Mouse (Mus musculus) cerebellum, adult 11 months (tissue): ENCODE measurements around the gene Naxd.

Experiments
- DNase-seq: peaks from one replicate; pipeline ENCODE4 v3.0.0; 2022

The Naxd gene

GRCm38 (mm10) chr8:11557768-11558629, 60.7 kb downstream of the Naxd start:
- peak; percentile 97 for DNase-seq

GRCm38 (mm10) chr8:11559511-11559910, 62.2 kb downstream of the Naxd start:
- DNase-seq: no peak

- DNase-seq: no peak
Observed at GRCm38 (mm10) chr8:11560220-11560619, 62.9 kb downstream of the Naxd start.

GRCm38 (mm10) chr8:11564236-11564635, 66.9 kb downstream of the Naxd start:
- DNase-seq: no peak
